Mouse (Mus musculus) spleen, postnatal 36 days (tissue): Measurements from ENCODE around the gene Pglyrp1.
A peak's percentile ranks its signal among the peaks of the same experiment; 100 is the strongest.

Experiments
- DNase-seq, 2 experiments: peaks; one replicate each; pipeline ENCODE4 v3.0.0; 2022; ENCODE audit warnings: low spot score in 2 of 2, mixed read lengths in 1 of 2

Pglyrp1 gene

DNA sequence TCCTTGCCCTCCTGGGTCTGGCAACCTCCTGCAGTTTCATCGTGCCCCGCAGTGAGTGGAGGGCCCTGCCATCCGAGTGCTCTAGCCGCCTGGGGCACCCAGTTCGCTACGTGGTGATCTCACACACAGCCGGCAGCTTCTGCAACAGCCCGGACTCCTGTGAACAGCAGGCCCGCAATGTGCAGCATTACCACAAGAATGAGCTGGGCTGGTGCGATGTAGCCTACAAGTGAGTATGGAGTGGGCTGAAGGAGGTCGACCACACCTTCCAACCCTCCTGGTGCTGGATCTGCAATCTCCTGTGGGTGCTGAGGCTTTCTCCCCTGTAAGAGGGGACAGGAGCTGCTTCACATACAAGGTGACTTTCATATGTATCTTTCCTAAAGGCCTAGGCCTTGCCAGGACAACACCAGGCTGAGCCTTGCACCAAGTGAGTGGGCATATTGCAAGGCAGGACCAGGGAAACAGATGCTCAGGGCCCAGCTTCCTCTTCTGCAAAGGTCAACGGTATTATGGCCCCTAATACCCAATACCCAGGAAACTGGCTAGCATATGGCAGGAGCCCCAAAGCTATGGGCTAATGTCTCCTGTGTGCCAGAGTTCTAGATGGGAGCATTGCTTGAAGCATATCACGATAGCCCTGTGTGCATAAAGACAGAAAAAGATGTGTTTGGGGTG, 13.8 kb downstream of the Pglyrp1 start:
- DNase-seq, result no peak

DNA sequence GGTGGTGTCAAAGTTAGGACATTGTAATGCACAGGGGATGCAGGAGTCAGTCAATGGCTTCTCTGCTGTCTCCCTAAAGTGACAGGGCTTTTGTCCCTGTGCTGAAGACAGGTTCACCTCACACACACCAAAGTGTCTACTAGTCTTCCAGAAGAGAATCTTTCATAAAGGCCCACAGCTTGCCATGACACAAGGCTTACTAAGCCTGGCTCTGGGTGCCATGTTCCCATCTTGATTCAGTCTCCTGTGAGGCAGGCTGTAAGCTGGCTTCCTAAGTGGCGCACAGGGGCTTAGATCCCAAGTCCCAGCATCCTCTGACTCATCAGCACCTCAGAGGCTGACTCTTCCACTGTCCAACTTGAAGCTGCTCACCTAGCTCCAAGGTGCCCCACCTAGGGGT, 15.8 kb downstream of the Pglyrp1 start:
- DNase-seq, result no peak

DNA sequence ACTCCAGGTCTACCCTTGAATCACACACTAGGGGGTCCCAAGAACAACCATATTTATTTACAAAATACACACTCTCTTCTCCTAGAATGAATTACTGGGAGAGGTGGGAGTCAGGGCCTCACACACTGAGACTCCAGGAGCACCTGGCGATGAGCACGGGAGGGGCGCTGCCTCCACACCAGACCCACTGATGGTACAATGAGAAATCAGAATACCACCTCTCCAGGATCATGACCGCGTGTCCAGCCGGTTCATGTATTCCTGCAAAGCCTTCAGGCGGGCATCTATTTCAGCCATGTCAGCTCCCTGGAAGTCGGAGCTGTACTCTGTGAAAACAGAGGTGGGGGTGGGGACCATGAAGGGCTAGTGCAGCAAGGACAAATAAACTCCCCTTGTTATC, 19.7 kb downstream of the Pglyrp1 start:
- DNase-seq, result no peak

DNA sequence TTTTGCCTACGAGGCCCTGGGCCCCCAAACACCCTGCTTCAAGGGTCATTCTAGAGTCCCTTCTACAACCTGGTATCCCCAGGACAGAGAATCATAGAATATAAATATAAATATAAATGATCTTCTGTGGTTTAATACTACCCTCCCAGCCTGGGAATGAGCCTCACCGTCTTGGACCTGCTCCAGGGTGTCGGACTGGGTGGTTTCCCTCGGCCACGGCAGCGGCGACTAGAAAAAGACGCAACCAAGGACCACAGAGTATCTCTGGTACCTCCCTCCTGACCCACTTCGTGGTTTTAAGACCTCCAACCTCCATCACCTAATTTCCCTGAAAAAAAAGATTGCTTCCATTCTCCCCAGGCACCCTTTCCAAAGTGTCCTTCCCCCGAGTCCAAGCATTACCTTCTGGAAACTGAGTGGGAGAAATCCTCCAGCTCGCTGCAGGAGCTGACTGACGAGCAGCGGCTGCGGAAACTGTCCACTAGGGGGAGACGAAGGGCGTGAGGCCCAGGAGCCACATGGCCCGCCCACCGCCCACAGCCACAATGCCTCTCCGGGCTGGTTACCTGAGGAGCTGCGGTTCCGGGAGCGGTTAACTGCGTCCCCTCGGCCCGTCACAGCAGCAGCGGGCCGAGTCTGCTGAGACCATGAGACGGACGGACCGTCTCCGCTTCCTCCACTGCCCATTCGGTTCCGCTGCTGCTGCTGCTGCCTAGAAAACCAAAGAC, 20.9 kb downstream of the Pglyrp1 start:
- DNase-seq, result peak; percentile 75 to 76

DNA sequence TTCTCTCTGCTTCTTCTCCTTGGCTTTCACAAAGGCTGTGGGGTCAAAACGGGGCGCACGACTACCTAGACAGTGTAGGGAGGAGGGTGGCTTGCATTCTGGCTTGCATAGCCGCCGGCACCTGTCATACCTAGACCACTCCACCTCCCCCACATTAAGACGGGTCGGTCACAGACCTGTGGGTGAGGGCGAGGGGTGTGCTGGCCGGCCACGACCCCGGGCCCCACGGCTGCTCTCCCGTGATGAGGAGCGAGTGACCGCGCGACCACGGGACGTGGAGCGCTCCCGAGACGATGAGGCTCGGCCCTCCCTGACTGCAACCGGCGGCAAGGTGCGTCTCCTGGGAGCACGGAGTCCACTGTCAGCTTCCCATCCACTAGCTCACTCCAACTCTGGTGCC, 21.9 kb downstream of the Pglyrp1 start:
- DNase-seq, result no peak

DNA sequence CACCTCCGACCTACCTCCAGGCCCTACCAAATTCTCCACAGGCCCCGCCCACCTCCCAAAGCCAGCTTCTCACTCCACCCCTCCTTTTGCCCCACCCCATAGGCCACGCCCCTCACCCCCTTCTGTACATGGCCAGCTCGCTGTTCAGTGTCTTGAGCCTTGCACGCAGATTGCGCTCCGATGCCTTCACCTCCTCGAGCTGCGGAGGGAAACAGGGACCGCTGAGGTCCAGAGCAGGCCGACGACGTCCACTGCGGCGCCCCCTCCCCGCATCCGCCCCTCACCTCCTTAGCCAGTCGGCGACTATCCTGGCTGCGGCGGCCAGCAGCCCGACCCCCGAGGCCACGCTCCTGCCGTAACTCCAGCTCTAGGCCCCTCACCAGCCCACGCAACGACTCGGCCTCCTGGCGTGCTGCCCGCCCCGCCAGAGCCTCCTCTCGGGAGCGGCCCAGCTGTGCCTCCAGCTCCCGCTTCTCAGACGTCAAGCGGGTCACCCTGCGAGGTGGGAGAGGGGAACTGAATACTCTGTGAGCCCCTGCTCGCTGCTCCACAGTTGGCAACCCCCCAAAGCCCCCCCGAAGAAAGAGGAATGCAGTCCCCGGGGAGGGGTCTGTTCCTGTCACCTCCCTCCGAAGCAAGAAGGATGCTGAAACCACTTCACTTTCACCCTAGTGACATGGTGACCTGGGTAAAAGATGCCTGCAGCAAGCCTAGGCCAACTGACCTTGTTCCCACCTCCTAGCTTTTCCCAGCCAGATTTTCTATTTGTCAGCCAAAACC, 22.7 kb downstream of the Pglyrp1 start:
- DNase-seq, result peak; percentile 13 to 44

DNA sequence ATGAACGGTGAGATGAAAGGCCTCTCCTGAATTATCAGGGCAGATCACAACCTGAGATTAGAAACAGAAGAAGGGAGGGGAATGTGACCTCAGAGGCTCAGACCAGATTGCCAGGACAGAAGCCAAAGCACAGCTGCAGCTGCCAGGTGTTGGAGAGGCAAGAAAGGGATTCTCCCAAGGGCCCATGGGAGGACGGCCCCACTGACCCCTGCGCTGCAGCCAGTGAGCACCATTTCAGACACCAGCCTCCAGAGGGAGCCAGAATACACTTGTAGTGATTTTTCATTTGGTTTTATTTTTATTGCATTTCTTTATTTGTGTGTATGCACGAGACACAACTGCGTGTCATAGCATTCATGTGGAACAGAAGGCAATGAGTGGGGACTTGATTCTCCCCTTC, 25.4 kb downstream of the Pglyrp1 start:
- DNase-seq, result no peak

DNA sequence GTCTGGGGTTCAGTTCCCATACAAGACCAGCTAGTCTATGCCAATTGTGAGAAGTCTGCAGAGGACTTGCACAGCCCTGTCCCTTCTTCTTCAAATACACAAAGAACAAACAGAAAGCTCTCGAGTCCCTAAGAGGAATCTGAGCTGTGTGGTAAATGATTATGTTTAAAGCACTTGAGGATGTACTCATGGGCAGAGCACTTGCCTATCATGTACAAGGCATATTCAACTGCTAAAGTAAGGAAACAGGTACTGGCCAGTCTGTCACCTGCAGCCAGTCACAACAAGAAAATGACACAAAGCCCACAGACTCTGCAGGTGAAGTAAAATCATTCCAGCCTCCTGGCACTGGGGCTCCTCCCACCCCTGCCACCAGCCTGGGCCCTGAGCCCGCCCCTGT, 29.4 kb downstream of the Pglyrp1 start:
- no peak for DNase-seq

DNA sequence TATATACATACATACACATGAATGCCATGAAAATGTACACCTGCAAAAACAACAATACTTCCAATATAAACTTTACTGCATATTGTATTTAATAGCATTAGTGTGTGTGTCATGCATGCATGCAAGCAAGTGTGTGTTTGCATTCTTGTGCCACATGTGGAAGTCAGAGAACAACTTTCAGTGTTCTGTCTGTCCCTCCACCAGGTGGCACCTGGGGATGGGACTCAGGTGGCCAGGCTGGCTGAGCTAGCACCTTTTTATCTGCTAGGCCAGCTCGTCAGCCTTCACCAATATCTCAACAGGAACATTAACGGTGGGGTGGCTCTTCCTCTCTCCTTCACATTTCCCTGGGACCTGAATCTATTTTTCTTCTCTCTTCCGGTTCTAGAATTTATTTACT, 31.4 kb downstream of the Pglyrp1 start:
- no peak for DNase-seq

DNA sequence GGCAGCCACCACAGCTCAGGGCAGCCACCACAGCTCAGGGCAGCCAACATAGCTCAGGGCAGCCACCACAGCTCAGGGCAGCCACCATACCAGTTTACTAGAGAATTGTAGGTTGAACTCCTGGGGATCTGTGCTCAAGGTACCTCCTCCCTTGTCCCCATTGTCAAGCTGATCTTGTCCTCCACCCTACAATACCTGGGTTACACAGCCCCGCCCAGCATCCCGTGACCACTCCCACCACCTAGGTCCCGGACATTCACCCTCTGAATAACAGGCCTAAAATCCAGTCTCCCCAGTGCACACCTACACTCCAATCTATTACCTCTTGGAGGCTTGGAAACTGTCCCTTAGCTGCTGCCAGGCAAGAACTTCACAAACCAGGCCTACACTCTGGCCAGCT, 33.8 kb downstream of the Pglyrp1 start:
- no peak for DNase-seq

DNA sequence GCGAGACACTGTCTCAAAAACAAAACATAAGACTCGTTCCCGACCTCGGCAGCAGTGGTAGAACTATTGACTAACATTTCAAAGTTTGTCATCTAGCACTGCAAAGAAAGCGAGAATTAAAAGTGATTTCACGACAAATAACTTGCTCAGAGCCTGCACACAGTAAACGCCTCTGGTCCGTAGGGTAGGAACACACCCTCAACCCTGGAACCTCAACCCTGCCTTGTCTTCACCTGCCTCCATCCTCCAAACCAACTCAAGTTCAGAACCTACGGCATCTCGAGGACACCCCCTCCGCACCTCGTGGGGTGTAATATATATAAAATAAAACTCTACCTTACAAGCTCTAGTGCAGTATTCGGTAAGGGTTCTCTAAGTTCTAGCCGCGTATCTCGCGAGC, 38.7 kb downstream of the Pglyrp1 start:
- no peak for DNase-seq

DNA sequence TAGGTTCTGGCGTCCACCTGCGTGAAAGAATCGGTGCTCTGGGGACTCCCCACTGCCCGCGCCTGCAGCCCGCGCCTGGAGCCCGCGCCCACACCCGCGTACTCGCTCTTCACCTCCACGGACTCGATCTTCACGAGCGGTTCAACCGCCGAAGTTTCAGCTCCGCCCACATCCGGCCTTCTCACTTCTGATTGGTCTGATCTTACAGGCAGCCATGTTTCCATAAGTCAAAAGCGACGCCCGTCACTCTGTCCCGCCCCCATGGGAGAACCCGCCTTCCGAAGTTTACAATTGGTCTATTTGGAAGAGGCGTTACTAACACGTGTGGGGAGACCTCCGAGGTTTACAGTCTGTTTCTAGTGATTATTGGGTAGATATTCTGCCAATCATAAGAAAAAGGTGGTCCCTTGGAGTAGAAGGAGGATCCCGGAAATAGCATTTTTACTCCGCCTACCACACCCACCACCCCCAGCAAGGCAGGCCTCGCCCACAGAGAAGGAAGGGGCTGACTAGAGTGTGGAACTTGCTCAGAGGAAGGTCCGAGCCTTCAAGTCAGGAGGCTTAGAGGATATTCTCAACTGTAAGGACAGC, 39.2 kb downstream of the Pglyrp1 start, which contains the start of gene Ccdc61:
Gene Ccdc61 (minus strand): TSS at position 175 of the 591 bp plus-strand sequence.
- DNase-seq, result peak; percentile 97 to 99

DNA sequence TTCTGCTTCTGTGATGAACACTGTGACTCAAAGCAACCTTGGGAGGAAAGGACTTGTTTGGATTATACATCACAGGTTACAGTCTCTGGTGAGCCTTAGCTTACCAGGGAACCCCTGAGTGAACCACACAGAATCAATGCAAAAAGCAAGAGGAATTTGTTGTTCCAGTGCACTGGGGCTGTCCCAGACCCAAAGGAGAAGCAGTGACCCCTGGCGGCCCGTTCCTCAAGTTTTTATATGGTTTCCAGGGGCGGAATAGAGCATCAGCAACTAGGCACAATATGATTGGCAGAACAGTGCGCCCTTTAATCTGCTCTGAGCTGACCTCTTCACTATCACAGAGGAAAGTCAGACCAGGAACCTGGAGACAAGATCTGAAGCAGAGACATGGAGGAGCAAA, 45.1 kb downstream of the Pglyrp1 start:
- no peak for DNase-seq

DNA sequence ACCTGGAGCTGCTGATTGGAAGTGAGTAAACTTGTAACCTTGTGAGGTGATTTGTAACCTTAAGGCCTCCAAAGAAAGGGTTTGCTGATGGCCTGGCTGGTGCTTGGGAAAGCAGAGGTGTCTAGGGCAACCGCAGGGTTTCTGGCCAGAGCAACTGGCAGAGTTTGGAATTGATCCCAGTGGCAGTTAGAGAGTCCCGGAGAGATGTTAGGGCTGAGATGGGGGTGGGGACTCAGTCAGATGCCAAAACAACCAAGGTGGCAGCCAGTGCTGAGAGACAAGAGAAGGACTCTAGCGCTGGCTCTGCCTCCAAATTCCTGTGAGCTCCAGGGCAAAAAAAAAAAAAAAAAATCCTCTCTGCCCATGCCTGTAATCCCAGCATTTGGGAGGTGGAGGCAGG, 46.8 kb downstream of the Pglyrp1 start:
- DNase-seq, result no peak

DNA sequence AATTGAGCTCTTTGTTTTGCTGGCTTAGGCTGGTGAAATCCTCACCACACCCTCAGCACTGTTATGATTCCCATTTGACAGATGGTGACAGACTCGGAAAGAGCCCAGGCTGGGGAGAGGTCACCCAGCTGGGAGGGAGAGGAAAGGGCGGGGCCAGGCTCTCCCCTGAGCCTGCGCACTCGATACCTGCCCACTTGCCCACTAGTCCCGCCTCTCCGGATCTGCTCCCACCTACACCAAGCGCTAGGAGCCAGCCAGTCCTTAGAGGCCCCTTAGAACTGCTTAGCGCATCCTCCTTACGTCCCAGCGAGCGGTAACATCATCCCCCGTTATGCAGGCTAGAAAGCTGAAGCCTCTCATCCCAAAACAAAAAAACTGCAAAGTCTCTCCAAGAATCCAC, 49.9 kb downstream of the Pglyrp1 start:
- DNase-seq, result peak in 1 of 2 experiments; percentile 20

DNA sequence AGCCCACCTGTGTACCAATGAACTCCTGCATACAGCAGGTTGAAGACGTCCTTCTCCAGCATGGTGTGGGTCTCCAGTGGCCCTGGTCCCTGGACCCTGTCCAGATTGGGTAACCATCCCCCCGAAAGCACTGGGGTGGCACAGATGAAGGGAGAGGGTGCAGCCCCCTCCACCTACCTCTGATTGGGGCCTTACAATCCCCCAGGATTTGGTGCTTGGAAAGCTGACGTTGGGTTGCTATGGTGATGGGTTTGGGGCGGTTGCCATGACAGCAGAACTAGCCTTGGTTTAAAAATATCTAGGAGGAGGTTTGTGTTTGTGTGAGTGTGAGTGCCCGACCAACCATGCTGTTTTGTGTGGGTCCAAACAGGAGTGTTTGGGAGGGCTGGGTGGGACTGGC, 51.7 kb downstream of the Pglyrp1 start:
- no peak for DNase-seq

DNA sequence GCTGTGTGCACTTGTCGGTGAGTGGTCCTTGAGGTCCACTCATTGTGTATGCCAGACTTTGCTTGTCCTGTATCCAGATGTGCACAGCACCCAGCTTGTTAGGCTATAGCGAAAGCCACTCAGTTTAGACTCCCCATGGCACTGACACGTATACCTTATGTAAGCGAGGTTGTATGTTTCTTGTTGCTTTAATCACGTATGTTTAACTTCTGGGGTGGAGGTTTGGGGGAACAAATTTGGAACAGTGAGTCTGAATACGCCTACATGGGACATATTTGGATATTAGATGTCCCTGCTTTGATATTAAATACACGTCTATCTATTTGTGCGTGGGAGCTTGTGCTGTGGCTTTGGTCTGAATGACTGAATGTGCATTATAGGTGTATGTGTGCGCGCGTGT, 52.1 kb downstream of the Pglyrp1 start:
- no peak for DNase-seq

DNA sequence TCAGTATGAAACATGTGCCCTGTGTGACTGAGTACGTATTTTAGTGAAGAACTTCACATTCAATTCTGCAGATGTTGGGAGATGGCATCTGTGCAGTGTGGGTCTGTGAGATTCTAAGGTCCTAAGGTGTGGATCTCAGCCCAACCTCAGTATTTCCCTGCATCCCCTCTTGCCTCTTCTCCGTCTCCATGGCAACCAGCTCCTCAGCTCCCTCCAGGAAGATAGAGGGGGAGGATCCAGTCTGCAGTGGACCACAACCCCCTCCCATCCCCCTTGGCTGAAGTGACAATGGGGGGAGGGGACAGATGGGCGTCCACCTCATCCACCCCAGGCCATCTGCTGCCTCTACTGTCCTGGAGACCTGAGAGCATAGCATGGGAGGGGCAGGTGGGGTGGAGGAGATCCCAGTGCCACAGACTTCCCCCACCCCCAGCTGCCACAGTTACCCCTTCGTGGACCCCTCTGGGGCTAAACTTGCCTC, 52.6 kb downstream of the Pglyrp1 start:
- DNase-seq, result no peak

DNA sequence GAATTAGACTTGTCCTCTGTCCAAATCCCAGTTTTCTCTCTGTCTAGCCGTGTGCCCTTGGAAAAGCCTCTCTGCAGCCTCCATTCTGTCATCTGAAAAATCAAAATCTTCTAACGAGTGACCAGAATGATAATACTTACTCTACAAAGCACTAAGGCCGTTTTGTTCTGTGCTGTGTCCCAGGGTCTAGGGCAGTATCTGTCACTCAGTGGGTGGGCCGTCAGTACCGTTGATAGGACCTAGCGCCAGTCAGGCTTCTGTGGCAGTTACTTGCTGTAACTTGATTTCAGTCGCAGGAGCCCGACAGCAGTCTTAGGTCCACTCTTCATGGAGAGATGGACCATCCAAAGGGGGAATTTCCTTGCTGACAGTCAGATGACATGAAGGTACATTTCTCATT, 53.2 kb downstream of the Pglyrp1 start:
- no peak for DNase-seq

DNA sequence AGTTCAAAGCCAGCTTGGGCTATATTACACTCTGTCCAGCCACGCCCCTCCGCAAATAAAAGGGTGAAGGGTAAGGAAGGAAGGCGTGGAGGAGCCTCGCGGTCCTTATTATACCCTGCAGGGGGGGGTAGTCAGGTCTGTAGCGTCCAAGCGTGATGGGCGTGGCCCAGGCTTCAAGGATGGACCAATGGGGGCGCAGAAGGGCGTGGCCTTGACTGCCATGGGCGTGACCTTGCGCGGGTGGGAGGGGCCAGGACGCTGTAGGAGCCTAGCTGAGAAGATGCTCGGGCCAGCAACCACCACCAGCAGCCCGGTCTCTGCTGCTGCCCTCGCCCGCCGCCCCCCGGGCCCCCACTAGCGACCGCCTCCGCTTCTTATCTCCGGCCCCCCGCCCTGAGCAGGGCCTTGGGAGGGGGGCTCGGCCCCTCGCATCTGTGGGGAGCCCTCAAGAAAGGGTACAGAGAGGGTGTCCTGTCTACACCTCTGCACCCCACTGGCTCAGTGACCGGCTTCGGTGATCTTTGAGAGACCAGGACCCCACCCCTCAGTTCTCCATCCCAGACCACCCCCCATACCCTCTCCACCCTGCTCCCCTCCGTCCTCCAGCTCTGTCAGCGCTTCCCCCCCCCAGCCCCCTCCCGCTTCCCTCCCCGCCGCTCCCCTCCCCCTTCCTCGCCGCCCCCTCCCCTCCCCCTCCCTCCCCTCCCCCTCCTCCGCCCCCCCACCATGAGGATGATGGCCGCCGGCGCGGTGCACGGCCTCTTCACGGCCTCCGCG, 54.2 kb downstream of the Pglyrp1 start, which contains the start of gene Nova2:
Gene Nova2 (plus strand): TSS at position 727 of the 777 bp plus-strand sequence.
- DNase-seq, result peak; percentile 52 to 54
